Mouse (Mus musculus) gastrocnemius, postnatal 4 days (tissue): ENCODE results near the gene Polr2e. TPM values are rescaled to one million over a fixed set of nuclear protein-coding genes. Genes with fewer than 3 reads are reported as not detected.

ENCODE experiments used
- DNase-seq, 2 experiments: peaks; one replicate each; pipeline ENCODE4 v3.0.0; 2021 to 2022; ENCODE audit warnings: low spot score in 2 of 2, mixed read lengths in 2 of 2
- total RNA-seq, 2 experiments: library from RNA; stranded (reverse); gene quantifications; 2 replicates each; pipeline ENCODE4 v1.2.3; 2021

The Polr2e gene
- total RNA-seq, 2 experiments from 2014 or later = 77.3 to 77.7 TPM

DNA sequence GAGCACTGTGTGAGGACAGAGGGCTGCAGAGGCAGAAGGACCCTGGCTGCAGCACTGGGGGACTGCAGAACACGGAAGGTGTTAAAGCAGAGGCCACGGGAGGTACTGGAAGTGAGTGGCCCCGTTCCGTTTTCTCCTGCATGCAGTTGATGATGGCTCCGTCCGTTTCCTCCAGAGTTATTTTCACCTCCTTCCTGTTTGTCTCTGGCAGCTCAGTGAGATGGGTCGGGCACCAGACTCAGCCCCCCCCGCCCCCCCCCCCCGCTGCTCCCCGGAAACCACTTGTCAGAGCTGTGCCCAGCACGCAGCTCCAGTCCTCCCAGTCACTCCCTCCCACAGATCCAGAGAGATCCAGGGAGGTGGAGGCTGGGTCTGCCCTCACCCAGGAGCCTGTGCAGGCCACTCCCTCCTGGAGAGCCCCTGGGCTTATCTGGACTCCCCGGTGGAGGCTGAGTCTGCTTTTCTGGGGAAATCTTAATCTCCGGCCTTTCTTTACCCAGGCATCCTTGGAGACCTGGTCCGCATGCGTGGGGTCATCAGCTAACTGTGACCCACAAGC, 20.8 kb downstream of the Polr2e start:
- DNase-seq = no peak

DNA sequence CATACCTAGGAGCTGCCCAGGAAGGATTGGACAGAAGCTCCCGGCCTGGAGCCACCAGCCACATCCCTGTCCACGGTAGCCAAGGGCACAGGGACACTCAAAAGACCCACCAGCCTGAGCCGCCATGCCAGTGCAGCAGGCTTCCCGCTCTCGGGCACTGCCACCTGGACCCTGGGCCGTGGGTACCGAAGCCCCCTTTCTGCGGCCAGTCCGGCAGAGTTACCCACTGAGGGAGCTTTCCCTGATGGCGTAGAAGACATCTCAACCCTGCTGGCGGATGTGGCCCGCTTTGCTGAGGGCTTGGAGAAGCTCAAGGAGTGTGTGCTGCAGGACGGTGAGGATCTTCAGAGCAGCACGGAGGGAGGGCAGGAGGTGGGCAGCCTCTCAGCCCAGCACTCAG, 21.8 kb downstream of the Polr2e start:
- no peak for DNase-seq

DNA sequence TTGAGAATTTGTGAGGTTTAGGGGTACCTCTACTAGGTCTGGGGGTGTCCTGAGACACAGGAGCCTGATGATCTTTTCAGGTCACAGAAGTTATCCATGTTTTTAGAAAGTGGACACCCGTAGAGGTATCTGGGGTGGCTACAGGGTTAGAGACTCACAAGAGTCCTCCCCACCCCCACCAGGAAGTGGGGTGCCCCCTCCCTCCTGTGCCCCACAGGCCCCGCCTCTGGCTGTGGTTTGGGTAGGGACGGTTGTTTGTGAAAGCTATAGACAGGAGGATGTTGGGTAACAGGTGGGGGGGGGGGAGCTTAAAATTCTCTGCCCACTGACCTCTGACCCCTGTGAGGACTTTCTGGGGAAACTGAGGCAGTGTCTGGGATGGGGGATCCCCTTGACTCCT, 22.2 kb downstream of the Polr2e start:
- no peak for DNase-seq

DNA sequence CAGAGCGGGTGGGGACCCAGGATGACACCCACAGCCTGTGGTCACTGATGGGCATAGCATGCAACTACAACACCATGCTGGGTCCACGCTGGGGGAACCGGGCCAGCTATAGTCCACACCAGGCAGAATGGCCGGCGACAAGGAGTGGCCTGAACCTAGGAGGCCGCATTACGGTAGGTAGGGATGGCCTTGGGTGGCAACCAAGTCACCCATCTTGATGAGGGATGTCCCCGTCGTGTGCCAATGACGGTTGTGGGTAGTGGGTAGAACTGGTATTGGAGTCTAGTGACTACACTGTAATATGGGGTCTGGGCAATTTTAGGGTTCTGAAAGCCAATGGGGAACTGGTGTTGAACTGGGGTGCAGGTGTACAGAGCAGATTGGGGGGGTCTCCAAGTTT, 22.7 kb downstream of the Polr2e start:
- DNase-seq = no peak

DNA sequence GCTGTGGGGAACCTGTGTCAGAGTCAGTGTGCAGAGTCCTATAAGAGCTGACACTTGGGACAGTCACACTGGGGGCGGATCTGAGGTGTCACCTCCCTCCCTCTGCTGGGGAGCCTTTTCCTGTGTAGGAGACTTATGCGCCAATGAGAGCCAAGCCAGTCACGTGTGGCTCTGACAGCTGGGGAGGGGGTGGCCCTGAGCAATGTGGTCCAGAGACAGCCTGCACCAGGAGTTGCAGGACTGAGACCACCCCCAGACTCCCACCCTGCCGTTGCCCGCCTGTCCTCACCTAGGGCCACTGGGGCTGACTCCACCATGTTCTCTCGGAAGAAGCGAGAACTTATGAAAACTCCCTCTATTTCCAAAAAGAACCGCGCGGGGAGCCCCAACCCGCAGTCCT, 23.1 kb downstream of the Polr2e start, which contains the start of gene Arhgap45:
Gene Arhgap45, plus strand, starts transcription at position 143 of the 400 bp plus-strand sequence.
- DNase-seq = no peak

DNA sequence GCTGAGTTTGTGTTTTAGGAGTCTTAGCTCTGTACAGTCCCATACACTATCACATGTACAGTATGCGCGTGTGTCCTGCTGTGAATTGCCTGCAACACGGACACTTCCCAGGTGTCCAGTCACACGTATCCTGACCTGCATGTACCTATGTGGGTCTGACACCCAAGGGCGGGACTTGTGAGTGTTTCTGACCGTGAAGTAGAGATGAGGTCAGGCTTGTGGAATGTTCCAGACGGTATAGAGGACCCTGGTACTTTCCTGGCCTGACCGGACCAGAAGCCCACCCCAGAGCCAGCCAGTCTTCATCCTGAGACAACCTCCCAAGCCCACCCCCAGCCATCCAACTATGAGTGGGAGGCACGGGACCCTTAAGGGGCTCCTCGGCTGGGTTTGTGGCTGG, 24.0 kb downstream of the Polr2e start:
- DNase-seq = no peak

DNA sequence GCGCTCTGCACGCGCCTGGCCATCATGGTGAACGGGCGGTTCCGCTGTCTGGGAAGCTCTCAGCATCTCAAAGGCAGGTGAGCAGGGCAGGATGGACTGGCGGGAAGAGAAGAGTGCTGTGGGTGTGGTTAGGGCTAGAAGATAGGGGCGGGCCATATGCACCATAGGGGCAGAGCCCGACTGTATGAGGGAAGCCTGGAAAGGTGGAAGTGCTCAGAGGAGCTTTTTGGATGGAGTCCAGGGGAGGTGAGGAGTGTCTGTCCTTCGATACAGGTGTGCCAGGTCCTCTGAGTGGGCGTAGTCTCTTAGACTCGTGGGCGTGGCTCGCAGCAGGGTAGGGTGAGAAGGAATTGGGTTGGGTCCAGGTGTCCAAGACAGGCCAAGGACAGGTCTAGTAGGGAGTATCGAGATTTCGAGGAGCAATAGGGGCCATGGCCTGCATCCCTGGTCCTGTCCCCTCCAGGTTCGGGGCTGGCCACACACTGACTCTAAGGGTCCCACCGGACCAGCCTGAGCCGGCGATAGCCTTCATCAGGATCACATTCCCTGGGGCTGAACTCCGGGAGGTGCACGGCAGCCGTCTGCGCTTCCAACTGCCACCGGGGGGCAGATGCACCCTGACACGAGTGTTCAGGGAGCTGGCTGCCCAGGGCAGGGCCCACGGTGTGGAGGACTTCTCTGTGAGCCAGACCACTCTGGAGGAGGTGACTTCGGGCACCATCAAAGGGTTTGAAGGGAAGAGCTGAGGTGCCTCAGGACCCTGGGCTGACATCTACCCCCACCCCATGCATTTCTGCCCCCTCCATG, 24.9 kb downstream of the Polr2e start:
- DNase-seq = no peak

DNA sequence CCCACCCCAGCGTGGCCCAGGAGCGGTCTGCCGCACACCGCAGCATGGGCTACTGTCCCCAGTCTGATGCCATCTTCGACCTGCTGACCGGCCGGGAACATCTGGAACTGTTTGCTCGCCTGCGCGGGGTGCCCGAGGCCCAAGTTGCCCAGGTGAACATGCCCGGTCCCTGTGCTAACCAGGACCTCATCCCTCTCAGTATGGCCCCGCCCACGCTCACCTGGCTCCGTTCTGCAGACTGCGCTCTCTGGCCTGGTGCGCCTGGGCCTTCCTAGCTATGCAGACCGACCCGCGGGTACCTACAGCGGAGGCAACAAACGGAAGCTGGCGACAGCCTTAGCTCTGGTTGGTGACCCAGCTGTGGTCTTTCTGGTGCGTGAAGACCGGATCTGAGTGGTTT, 26.0 kb downstream of the Polr2e start:
- DNase-seq = no peak

DNA sequence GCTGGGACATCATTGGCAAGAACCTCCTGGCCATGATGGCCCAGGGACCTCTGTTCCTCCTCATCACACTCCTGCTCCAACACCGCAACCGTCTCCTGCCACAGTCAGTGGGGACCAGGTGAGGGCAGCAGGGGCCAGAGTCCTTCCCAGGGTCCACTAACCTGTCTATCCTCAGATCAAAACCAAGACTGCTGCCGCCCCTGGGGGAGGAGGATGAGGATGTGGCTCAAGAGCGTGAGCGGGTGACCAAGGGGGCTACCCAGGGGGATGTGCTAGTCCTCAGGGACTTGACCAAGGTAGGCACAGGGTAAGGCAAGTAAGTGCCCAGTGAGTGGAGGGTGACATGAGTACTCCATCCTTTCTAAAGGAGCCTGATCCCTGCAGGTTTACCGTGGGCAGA, 27.9 kb downstream of the Polr2e start:
- DNase-seq = no peak

DNA sequence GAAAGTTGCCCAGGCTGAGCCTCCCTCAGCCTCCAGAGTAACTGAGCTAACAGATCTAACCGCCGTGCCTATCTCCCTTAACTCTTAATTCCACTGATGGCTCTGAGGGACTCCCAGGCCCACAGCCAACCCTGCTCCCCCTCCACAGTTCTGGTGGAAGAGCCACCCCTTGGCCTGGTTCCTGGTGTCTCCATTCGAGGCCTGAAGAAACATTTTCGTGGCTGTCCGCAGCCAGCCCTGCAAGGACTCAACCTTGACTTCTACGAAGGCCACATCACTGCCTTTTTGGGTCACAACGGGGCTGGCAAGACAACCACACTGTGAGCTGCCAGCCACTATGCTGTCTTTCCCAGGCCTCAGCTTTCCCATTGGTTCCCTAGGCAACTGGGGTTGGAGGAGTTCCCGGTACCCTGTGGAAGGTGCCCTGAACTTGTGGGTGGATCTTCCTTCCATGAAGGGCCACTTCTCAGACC, 35.3 kb downstream of the Polr2e start:
- DNase-seq = no peak

DNA sequence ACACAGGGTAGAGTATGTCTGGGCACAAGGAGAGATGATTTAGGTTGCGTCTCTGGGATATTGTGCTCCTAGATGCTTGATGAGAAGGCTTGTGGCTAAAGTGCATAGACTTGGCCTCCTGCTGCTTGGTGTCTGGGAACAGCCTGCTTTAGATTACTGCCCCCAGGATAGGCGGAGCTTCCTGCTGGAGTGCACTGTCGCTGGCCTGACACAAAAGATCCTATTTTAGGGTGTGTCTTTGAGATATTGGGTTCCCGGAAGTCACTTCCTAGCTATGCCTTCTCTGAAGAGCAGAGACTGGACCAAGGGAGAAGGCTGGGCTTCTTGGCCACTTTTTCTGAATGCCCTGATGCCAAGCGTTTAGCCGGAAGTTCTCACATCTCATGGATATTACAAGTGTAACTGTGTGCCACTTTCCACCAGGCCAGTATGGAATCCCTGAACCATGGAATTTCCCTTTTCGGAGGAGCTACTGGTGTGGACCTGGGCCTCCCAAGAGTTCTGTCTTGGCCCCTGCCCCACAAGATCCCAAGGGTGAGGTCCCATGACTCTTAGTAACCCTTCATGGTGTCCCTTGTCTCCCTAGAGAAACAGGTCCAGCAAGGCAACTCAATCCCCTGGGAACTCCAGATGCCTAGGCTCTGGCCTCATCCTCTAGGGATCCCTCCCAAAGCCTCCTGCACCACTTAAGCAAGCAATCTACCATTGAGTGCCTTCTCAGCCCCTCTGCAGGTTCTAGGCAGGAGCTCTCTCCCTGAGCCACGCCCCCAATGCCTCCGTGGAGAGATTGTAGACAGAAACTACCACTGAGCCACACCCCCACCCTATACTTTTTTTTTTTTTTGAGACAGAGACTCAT, 36.0 kb downstream of the Polr2e start:
- no peak for DNase-seq

DNA sequence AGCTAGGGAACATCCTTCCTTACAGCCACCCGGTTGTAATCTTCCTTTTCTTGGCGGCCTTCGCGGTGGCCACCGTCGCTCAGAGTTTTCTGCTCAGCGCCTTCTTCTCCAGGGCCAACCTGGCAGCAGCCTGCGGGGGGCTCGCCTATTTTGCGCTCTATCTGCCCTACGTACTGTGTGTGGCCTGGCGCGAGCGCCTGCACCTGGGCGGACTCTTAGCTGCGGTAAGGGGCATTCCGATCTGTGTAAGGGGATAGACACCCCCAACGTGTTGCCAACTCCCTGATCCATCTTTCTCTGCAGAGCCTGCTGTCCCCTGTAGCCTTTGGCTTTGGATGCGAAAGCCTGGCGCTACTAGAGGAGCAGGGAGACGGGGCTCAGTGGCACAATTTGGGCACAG, 36.8 kb downstream of the Polr2e start:
- DNase-seq = no peak

DNA sequence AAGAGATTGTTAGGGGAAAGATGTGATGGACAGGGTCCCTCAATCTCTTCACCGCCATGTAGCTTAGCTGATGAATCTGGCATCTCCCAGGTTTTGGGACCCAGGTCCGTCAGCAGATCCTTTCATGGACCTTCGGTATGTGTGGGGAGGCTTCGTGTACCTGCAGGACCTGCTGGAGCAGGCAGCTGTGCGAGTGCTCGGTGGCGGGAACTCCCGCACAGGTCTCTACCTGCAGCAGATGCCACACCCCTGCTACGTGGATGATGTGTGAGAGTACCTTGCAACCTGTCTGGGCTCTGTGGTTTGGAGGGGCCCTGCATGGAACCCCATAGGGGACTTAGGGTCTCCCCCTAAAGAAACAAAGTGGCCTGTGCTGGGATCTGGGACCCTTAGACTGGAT, 37.6 kb downstream of the Polr2e start:
- no peak for DNase-seq

DNA sequence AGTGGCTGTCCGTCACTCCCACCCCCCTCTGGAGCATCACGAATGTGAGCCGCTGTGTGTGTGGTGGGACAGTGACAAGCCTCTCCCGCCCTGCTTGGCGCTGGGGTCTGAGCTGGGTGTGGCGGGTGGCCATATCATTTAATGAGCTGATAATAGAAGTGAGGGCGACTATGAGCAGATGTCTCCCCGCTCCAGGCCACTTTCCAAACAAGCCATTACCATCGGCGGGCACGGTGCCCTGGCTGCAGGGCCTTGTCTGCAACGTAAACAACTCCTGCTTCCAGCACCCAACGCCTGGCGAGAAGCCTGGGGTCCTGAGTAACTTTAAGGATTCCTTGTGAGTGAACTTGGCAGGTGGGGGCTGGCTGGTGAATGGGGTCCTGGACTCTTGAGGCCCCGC, 41.8 kb downstream of the Polr2e start:
- DNase-seq = no peak

DNA sequence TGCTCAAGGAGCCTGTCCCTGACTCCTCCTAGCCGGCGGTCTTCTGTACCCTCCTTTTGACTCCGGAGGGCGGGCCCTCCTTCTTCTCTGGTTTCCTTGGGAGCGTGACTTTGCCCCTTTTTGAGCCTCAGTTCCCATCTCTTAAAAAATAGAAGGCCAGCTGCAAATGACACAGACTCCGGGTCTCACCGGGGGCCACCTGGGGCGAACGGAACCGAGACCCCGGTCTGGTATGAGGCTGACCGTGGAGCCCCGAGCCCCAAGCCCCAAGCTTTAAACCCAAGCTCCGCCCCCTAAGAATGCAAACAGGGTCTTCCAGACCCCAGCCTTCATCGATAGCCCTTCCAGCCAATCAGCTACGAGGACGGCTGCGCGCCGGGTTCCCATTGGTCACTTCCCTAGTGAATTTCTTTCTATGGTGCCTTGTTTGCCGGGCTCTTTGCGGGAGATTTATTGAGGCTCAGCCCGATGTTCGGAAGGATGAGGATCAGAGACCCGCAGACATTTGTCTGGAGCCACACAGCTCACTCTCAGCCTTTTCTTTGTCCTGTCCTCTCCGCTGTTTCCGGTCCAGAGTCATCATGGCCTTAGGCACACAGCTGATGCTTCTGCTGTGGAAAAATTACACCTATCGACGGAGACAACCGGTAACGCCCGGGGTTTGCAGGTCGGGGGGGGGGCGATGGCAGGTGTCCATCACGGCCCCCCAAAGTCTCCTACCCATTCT, 42.4 kb downstream of the Polr2e start:
- peak in 1 of 2 experiments; percentile 64 for DNase-seq

DNA sequence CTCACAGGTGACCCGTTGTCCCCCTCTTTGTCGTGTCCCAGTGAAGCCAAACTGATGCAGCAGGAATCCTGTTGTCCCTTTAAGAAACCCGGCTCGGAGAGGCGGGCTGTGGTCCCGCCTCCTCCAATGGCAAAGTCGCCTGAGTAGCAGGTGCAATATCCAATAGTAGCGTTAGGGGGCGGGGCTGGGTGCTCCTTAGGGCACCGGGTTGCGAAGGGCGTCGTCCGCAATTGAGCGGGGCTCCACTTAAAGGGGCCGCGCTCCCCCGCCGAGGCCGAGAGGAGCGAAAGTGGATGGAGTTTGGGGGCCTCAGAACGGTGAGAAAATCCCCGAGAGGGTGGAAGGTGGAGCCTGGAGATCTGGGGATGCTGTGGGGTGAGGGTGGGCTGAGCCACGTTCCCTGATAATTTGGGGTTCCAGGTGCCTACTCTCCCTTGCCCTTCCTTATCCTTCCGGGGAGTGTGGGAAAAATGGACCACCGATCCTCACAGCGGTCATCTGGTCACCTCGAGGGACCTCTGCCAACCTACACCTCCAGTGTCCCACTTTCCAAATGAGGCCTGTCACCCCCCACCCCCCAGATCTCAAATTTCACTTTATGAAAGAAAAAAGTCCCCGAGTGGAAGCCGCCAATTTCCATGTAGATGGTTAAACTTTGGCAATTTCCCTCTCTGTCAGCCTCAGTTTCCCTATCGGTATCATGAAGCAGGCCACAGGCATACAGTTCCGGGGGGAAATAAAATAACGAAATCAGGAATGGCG, 43.1 kb downstream of the Polr2e start, which contains the start of gene Abca7:
Gene Abca7, plus strand, starts transcription at position 223 of the 762 bp plus-strand sequence.
- peak; percentile 97 to 98 for DNase-seq

DNA sequence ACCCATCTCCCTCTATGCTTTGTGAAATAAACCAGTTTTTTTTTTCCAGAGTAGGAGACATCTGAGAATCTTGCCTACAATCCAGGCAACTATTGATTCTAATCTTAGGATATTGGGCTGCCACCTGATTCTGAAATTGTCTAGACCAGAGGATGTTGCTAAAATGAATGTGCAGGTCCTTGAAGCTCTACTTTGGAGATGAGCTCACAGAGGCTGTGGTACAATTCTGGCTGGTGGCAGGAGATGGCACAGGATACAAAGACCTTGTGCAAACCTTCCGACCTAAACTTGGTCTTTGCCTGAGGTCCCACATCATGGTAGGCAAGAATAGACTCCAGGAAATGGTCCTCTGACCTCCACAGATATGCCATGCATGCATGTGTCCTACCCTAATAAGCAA, 44.0 kb downstream of the Polr2e start:
- DNase-seq = no peak

DNA sequence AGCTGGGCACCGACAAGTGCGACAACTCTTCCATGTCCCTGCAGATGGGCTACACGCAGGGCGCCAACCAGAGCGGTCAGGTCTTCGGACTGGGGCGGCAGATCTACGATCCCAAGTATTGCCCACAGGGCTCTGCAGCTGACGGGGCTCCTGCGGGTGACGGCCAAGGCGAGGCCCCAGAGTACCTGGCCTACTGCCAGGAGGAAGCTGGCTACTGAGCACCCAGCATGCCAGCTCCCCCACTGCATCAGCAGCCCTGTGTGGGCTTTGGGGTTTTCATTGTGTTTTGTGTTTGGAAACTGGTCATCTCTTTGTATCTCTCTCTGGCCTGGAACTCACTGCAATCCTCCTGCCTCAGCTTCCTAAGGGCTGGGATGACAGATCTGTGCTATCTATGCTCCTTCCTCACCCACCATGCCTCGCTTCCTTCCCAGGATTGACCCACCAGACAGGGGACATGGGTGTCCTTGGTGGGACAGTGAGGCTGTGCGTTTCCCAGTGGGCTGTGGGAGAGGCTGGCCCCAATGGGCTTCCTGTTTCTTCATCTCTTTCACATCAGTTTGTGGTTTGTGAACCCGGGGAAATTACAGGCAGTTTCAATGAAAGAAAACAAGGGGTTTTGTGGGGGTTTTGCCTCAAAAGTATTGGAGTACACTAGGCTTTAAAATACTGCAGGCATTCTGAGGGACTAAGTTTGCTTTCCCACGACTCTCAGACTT, 45.0 kb downstream of the Polr2e start:
- DNase-seq = no peak

DNA sequence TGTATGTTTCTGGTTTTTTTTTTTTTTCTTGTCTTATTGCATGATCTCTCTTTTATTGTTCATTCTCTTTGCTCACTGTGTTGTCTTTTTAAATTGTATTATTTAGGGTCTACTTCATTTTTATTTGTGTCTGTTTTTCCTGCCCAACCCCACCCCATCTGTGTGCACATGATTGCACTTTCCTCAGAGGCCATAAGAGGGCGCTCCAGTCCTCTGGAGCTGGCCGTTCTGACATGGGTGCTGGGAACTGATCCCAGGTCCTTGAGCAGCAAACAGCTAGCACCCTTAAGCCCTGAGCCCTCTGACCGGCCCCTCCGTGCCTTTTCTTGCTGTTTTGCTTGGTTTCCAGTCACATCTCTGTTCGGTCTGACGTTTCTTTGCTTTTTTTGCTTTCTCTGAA, 48.0 kb downstream of the Polr2e start:
- no peak for DNase-seq

DNA sequence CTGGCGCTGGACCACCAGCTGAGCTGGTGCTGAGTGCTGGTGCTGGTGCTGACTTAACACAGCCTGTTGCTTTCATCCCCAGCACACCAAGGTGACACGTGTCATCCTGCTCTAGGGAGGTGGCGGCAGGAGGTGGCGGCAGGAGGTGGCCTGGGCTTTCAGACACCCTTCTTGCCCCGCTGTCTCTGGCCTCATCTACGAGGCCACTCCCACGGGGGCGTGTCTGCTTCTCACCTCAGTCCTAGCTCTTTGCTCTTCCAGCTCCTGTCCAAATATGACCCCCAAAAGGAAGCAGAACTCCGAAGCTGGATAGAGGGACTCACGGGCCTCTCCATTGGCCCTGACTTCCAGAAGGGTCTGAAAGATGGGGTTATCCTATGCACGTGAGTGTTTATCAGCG, 48.5 kb downstream of the Polr2e start:
- no peak for DNase-seq
